Mouse (Mus musculus) stomach, embryonic 14.5 days (tissue): ENCODE data around the gene Phactr3. TPM values are rescaled to one million over a fixed set of nuclear protein-coding genes. Genes with fewer than 3 reads are reported as not detected.

Experiments used
- ATAC-seq: fragments of 200-750 bp; cut with Nextera tagmentation; 2 replicates; pipeline ENCODE4 v1.8.0; 2017; ENCODE audit warnings: low read depth, moderate TSS enrichment; ENCODE audit not compliant: insufficient number of reproducible peaks, insufficient read depth, low FRiP score
- H3K27ac ChIP-seq: fragments of 300-500 bp; sonication (generic); 2 replicates; pipeline ENCODE4 v1.5.1; 2014; ENCODE audit warnings: mild to moderate bottlenecking, low read length, moderate library complexity, mixed read lengths
- H3K27me3 ChIP-seq: fragments of 300-500 bp; sonication (generic); 2 replicates; pipeline ENCODE4 v1.6.1; 2014; ENCODE audit warnings: low read length, control low read depth, mixed read lengths; ENCODE audit not compliant: control insufficient read depth, insufficient read depth
- H3K36me3 ChIP-seq: fragments of 300-500 bp; sonication (generic); 2 replicates; pipeline ENCODE4 v1.6.1; 2014; ENCODE audit warnings: mild to moderate bottlenecking, control low read depth, low read length, moderate library complexity, mixed read lengths; ENCODE audit not compliant: control insufficient read depth, insufficient read depth
- H3K4me1 ChIP-seq: fragments of 300-500 bp; sonication (generic); 2 replicates; pipeline ENCODE4 v1.6.1; 2014; ENCODE audit warnings: low read length, control low read depth, mixed read lengths; ENCODE audit not compliant: control insufficient read depth, insufficient read depth
- H3K4me2 ChIP-seq: fragments of 300-500 bp; sonication (generic); replicated peaks from 2 replicates; pipeline ENCODE4 v1.6.1; 2014; ENCODE audit warnings: low read depth, low read length, control low read depth
- H3K4me3 ChIP-seq: fragments of 300-500 bp; sonication (generic); 2 replicates; pipeline ENCODE4 v1.5.1; 2014; ENCODE audit warnings: low read depth, low read length, control low read depth
- H3K9ac ChIP-seq: fragments of 300-500 bp; sonication (generic); replicated peaks from 2 replicates; pipeline ENCODE4 v1.6.1; 2014; ENCODE audit warnings: low read depth, mild to moderate bottlenecking, control low read depth, low read length, moderate library complexity, mixed read lengths
- H3K9me3 ChIP-seq: fragments of 300-500 bp; sonication (generic); 2 replicates; pipeline ENCODE4 v1.6.1; 2016; ENCODE audit warnings: low read depth, low read length, control low read depth; ENCODE audit not compliant: control insufficient read depth
- WGBS: fragments of 180-500 bp; shearing (Covaris S2); extraction: QIAGEN DNeasy Blood & Tissue Kit; methylation state at CpG from one replicate; pipeline ENCODE4 v1.1.7; 2014; 5-methylcytosine and 5-hydroxymethylcytosine counted together
- polyA plus RNA-seq: library from polyadenylated mRNA; unstranded; fragments of >200 nt; fragmentation: Nextera tagmentation; extraction: Ambion mirVana; gene quantifications from 2 replicates; pipeline ENCODE4 v1.2.1, GENCODE M21; 2014

Phactr3 gene
- polyA plus RNA-seq, 1 experiment from 2014 or later = 4.6 TPM

DNA sequence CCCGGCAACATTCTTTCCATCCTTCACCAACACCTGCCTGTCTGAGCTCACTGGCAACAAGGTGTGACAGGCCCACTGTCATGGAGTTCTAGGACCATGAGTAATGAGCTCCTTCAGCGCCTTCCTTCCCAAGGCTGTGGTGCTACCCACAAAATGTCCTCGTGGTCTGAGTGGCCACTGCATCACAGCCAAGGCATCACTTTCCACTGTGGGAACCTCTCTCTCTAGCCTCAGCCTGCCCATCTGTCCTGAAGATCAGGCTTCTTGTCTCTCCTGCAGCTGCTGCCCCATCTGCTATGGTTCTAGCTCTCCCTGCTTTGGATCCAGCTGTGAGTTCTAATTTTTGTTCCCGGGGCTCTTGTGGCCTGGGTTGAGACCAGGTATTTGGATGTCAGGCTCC, 206.0 kb downstream of the Phactr3 start:
- Histone ChIP-seq H3K27ac (no peak overlapping the region), H3K4me3 (no peak overlapping the region), H3K4me1 (peaks cover 8% of the 10 kb centered on the region; the same call in 1 of the 2 replicates), H3K27me3 (no peaks in the 10 kb centered on the region), H3K4me2 (no peak overlapping the region), H3K36me3 (no peaks in the 10 kb centered on the region), H3K9ac (no peak overlapping the region), H3K9me3 (no peaks in the 10 kb centered on the region)
- ATAC-seq = no peak
- WGBS = 79% methylated on average over 4 of the region's 4 CpGs

GRCm38 (mm10) chr2:178326067-178326466, 207.3 kb downstream of the Phactr3 start:
- no peak for ATAC-seq
- Histone ChIP-seq H3K9ac (no peak overlapping the region), H3K27me3 (no peaks in the 10 kb centered on the region), H3K9me3 (no peaks in the 10 kb centered on the region), H3K36me3 (no peaks in the 10 kb centered on the region), H3K4me3 (no peak overlapping the region), H3K4me1 (peaks cover 8% of the 10 kb centered on the region; the same call in 1 of the 2 replicates), H3K4me2 (no peak overlapping the region), H3K27ac (no peak overlapping the region)
- WGBS = 93% methylated on average over 10 of the region's 10 CpGs

- no peak; the same call in 1 of the 2 replicates for ATAC-seq
- H3K4me1 ChIP-seq = peaks cover 8% of the 10 kb centered on the region; the same call in 1 of the 2 replicates
- H3K4me2 ChIP-seq = 0 out of 2 replicates have a peak overlapping the region, but pooled peaks have one; percentile 18
- H3K4me3 ChIP-seq = no peak overlapping the region
- no peak overlapping the region for H3K9ac ChIP-seq
- 14% methylated on average over 5 of the region's 5 CpGs for WGBS
- H3K36me3 ChIP-seq = no peaks in the 10 kb centered on the region
- no peaks in the 10 kb centered on the region for H3K9me3 ChIP-seq
- no peak overlapping the region for H3K27ac ChIP-seq
- no peaks in the 10 kb centered on the region for H3K27me3 ChIP-seq
Measured at GRCm38 (mm10) chr2:178326750-178327465, 208.1 kb downstream of the Phactr3 start.

- Histone ChIP-seq H3K9ac (no peak overlapping the region), H3K27me3 (no peaks in the 10 kb centered on the region), H3K9me3 (no peaks in the 10 kb centered on the region), H3K4me3 (no peak overlapping the region), H3K36me3 (no peaks in the 10 kb centered on the region), H3K4me2 (0 out of 2 replicates have a peak overlapping the region, but pooled peaks have one; percentile 18), H3K27ac (no peak overlapping the region), H3K4me1 (peaks cover 8% of the 10 kb centered on the region; the same call in 1 of the 2 replicates)
- 9% methylated on average over 12 of the region's 12 CpGs for WGBS
- peak; percentile 58; the same call in 1 of the 2 replicates for ATAC-seq
Measured at GRCm38 (mm10) chr2:178327466-178328040, 208.8 kb downstream of the Phactr3 start.

- Histone ChIP-seq H3K4me2 (no peak overlapping the region), H3K27ac (no peak overlapping the region), H3K9me3 (no peaks in the 10 kb centered on the region), H3K36me3 (no peaks in the 10 kb centered on the region), H3K9ac (no peak overlapping the region), H3K4me1 (peaks cover 8% of the 10 kb centered on the region; the same call in 1 of the 2 replicates), H3K4me3 (no peak overlapping the region), H3K27me3 (no peaks in the 10 kb centered on the region)
- 79% methylated on average over 5 of the region's 5 CpGs for WGBS
- no peak for ATAC-seq
Measured at GRCm38 (mm10) chr2:178329551-178329950, 210.8 kb downstream of the Phactr3 start.

GRCm38 (mm10) chr2:178329986-178330385, 211.2 kb downstream of the Phactr3 start:
- no peaks in the 10 kb centered on the region for H3K36me3 ChIP-seq
- no peak overlapping the region for H3K4me3 ChIP-seq
- H3K27me3 ChIP-seq = no peaks in the 10 kb centered on the region
- no peaks in the 10 kb centered on the region for H3K9me3 ChIP-seq
- H3K27ac ChIP-seq = no peak overlapping the region
- peaks cover 8% of the 10 kb centered on the region; the same call in 1 of the 2 replicates for H3K4me1 ChIP-seq
- no peak overlapping the region for H3K4me2 ChIP-seq
- ATAC-seq = no peak
- WGBS = 58% methylated on average over 1 of the region's 1 CpGs
- H3K9ac ChIP-seq = no peak overlapping the region

DNA sequence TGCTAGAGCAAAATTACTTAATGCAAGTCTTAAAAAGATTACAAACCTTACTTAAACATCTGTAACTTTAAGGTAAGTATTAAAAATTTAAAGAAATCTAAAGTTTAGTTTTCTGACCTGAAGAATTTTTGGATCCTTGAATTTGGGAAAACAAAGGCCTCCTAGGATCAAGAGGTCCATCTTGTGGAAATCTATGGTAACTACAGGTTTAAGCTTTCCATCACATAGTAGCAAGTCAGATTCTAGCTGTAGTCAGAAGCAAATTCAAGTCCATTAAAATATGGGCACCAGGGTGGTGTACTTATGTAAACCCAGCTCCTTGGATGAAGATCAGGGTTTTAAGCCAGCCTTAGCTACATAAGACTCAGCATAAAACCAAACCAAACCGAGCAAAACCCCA, 219.1 kb downstream of the Phactr3 start:
- ATAC-seq = no peak
- Histone ChIP-seq H3K9me3 (no peaks in the 10 kb centered on the region), H3K27me3 (no peaks in the 10 kb centered on the region), H3K9ac (no peak overlapping the region), H3K27ac (no peak overlapping the region), H3K4me1 (no peaks in the 10 kb centered on the region), H3K4me2 (no peak overlapping the region), H3K36me3 (no peaks in the 10 kb centered on the region), H3K4me3 (no peak overlapping the region)
- WGBS = 34% methylated on average over 1 of the region's 1 CpGs

DNA sequence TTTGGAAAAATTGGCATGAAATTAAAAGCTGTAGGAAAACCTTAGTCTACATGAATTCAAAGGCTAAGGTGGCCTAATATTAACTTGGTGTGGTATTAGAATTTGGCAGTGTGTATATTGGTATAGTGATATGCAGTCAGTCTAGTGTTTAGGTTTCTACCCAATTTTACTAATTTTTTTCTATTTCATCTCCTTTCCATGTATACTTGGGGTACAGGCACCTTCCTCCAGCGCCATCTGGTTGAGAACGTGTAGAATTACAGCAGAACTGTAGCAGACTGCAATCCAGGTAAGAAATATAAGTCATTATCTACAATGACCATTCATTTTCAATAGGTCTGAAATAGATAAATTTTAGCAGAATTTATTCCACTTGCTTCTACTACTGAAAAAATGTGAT, 220.3 kb downstream of the Phactr3 start:
- Histone ChIP-seq H3K4me1 (no peaks in the 10 kb centered on the region), H3K9me3 (no peaks in the 10 kb centered on the region), H3K27me3 (no peaks in the 10 kb centered on the region), H3K4me2 (no peak overlapping the region), H3K9ac (no peak overlapping the region), H3K36me3 (no peaks in the 10 kb centered on the region), H3K4me3 (no peak overlapping the region), H3K27ac (no peak overlapping the region)
- WGBS = 0% methylated on average over 2 of the region's 2 CpGs
- no peak for ATAC-seq
